Mouse (Mus musculus): ENCODE measurements around the gene Zdhhc1. TPM values are rescaled to one million over a fixed set of nuclear protein-coding genes. Genes with fewer than 3 reads are reported as not detected.

Gene Zdhhc1
- total RNA-seq, 4 experiments from 2014 or later = 13.0 to 15.3 (median 13.5) TPM

DNA sequence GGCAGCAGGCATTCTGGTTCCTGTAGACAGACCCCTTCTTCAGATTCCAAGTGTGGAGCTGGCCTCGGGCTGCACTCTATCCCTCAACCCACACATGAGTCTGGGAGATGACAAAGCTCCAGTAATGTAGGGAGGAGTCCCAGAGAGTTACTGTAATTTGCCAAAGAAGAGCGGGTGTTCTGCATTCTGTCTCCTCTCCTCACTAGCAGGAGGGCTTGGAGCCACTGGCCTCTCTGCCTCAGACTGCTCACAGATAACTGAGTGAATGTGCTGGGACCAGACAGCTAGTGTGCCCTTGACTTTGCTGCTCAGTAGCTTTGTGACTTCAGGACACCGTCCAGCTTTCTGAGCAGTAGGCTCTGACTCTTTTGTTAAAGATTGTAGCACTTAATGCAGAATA lies 18.9 kb downstream of the Zdhhc1 start:
- no peak for DNase-seq (ENCODE audit: low spot score)

DNA sequence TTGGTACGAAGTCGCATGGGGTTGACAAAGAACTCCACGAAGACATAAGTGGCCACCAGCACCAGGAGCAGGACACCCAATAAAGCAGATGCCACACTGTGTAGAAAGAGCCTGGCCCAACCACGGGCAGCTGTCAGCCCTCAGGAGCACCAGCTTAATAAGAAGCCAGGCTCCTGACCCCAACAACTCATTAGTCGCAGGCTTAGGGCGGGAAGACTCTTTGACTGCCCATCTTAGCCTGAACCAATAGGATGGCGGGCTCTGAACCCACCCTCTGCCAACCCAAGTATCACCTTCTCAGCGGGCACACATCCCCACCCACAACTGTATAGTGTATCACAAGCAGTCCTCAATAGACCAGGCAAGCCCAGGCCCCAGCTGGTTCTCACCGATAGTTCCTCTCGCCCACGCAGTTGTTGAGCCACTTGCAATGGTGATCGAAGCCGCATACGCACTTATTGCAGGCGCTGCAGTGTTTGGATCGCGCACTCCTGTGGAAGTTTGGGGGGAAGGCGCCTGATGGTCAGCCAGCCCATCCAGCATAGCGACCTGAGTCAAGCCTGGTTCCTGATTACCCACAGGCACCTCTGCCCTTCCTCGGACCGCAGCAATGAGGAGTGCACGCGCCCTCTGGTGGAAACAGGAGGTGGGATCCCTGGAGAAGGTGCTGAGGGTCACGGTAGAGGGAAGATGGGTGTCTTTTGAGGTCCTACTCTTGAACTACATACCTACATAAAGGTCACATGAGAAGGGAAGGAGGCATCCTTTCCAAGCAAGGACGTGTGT lies 19.9 kb downstream of the Zdhhc1 start:
- no peak for DNase-seq (ENCODE audit: low spot score)

DNA sequence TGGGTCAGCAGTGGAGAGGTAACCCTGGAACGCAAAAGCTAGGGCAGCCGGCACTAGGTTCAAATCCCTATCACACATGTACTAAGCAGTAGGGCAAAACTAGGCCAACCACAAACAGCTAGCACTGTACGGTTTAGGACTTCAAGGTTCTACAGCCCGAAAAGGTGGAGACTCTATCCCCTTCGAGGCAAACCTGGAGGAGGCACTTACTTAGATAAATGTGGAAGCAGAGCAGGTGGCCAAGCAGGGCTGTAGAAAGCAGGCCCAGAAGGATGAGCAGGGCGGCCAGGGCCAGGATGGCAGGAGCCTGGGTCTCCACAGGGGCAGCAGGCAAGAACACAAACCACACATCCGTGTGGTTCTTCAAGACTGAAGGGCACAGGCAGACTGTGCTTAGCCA lies 20.5 kb downstream of the Zdhhc1 start:
- DNase-seq (ENCODE audit: low spot score) = no peak

DNA sequence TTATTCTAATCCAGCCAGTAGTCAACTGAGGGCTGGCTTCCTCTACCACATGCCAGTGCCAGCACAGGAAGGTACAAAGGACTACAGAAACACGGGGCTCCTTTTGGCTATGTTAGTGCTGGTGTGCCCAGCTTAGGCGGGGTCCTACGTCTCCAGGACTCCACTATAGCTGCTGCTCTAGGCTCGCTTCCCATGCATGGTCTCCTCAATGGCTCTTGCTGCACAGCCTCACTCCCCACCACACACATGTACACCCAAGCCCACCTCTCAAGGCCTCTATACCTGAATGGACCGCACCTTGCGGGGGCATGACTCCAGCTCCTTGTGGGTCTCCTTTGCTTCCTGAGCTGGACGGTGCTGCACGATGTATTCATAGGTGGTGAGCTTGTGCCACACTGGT lies 21.0 kb downstream of the Zdhhc1 start:
- DNase-seq (ENCODE audit: low spot score) = no peak

DNA sequence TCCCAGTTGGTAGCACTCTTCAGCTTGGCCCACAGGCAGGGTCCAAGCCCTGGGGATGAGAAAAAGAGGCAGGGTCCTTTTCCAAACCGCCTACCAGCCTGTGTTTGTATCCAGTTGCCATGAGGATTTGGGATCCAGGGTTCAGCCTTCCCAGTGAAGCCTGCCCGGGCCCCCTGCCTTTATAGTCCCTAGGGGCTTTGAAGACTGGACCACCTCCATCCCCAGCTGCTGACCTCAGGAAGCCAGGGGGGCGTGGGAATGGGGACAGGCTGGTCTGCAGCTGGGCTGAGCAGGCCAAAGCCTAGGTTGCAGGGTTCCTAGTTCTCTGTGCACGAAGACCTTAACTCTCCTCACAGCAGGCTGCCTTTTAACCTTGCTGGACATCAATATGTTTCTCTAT lies 21.4 kb downstream of the Zdhhc1 start:
- peak; percentile 78 for DNase-seq (ENCODE audit: low spot score)

DNA sequence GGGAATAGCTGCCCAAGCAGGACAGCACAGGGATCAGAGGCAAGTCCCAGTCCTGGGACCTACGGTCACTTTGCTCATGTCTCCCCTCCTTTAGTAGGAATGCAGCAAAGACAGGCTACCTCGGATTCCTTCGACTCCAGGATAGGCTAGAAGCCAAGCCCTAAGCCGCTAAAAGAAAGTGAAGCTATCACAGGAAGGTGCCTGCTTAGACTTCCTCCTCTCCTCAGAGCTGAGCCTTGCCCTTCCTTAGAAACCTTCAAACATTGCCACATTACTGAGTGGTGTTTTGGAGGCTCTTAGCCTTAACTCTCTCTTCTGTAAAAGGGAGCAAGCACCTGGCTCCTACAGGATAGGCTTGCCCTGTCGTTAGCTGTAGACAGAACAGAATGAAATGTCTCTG lies 22.0 kb downstream of the Zdhhc1 start:
- no peak for DNase-seq (ENCODE audit: low spot score)

DNA sequence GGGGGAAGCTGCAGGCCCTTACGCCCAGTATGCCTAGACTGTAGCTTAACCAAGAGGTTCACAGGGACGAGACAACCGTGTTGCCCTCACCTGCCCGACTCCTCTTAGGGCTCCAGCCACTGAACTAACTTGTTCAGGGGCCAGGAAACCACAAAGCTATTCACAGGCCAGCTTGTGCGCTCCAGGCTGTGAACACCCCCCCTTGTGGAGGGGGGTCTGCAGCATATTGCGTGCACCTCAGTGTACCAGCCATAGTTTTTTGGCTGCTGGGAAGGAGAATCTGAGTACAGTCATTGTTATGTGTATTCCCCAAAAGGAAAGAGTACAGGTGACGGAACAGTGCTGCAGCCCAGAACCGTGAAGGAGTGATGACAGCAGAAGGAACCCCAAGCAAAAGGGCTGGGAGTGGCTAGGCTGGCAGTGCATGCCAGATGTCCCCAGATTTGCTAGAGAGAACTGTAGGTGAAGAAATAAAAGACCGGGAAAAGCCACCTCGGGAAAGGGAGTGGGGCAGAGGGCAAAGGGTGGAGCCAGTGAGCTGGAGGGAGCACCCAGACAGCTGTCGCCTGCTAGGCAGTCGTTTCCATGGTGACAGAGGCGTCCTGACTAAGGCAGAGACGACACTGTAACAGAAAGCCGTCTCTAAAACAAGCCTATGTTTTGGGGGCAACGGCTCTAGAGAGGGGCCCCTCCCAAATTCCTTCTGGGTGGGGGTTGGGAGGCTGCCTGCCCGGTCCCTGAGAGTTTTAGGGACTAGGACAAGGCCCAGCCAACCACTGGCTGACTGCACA lies 22.7 kb downstream of the Zdhhc1 start:
- DNase-seq (ENCODE audit: low spot score) = no peak

DNA sequence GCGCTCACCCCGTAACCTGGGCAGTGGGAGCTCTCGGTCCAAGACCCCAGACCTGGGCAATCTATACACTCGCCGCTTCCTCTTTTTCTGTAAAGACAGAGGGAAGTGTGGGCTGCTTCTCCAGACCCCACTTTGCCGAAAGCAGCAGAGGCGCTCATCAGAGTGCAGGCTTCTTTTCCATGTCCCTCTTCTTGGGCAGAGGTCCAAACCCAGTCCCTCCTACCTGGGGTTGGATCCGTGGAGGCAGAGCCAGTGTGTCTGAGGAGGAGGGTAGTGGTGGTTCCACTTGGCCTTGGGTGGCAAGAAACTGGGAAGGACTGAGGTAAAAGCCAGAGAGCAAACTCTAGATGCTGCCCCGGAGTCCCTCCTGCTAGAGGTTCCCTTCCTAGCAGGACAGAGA lies 23.7 kb downstream of the Zdhhc1 start:
- no peak for DNase-seq (ENCODE audit: low spot score)

DNA sequence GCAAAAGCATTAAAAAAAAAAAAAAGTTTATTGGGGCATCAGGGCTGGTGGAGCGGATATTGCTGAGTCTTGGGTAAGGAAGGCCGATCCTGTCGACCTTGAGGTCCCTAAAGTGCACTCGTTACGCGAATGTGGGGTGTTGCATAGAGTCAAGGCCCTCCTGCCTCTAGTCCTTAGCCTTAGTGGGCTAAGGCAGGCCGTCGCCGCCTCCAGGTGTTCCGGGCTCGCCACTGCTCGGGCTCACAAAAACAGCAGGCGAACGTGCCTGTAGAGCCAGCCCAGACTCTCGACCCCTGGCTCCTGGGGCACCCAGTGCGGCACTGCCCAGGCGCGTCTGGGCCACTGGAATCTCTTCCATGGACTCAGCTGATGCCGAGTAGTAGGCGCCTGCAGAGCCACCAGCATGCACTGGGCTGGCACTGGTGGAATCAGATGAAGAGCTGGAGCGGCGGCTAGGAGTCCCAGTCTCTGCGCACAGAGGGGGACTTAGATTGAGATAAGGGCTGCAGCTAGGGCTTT lies 24.2 kb downstream of the Zdhhc1 start:
- no peak for DNase-seq (ENCODE audit: low spot score)

DNA sequence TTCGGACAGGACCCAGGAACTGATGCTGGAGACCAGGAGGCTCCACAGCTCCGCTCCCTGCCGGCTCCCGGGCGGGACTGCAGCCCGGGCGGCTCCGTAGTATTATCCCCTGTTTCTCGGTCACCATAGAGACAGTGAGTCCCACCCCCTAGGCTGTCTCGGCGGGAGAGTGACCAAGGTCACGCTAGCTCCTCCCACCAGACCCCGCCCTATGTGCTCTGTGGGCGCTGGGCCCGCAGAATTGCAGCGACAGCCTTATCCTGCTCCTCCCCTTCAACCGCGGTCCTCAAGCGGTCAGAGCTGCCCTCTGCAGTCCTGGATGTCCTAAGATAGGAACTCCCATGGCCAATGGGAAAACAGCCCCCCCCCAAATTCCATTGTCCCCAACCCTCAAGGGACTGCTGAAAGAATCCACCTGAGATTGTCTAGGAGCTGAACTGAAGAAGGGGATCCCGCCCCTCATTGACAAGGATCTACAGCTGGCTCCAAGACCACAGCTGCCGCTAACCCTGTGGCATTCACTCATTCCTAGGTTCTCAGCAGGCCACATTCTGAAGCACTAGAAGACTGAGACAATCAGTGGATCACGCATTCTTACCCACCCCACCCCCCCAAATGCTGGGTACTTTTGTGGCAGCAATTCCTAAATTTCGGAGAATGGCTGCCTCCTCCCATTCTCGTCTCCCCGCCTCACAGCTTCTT lies 25.2 kb downstream of the Zdhhc1 start, which contains the start of gene Tppp3:
Gene Tppp3, minus strand, starts transcription at position 213 of the 702 bp plus-strand sequence.
- peak; percentile 97 for DNase-seq (ENCODE audit: low spot score)

DNA sequence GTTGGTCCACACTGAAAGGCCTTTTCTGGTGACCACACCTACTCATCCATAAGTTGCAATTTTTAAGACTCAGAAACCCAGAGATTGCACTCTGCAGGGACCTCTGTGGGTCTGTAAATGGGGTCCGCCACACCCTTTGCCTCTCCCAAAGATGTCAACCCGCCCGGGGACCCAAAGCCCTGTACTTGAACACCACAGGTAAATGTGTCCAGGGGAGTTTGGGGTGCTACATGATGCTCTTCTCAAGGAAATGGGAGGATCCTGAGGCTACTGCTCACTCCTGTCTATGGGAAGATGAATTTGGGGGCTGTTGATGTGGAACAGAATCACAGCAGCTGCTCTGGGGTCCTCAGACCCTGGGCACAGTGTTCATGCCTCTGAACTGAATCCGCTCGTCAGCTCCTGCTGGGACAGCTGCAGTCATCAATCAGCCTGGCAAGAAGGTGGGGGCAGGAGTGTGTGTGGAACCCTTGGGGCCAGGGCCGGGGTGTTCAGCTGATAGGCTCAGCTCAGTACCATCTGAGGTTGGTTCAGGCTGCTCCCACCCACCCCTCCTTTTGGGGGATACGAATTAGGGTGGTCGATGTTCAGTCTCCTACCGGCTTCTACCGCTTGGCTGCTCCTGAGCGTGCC lies 25.9 kb downstream of the Zdhhc1 start:
- DNase-seq (ENCODE audit: low spot score) = no peak

DNA sequence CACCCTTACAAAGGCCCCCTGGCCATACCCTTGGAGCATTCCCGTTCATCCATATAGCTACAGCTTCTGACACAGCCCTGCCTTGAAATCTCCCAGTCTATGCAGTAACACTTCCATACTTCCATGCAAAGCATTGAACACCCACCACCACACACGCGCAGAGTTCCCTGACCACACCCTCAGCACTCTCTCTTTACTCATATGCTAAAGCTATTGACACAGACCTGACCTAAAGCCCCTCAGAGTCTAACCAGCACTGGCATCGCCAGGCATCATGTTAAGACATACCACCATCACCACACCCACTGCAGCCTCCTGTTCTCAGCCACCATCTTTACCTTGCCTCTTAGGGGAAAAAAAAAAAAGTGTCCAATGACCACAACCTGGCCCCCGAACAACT lies 26.4 kb downstream of the Zdhhc1 start:
- DNase-seq (ENCODE audit: low spot score) = no peak

DNA sequence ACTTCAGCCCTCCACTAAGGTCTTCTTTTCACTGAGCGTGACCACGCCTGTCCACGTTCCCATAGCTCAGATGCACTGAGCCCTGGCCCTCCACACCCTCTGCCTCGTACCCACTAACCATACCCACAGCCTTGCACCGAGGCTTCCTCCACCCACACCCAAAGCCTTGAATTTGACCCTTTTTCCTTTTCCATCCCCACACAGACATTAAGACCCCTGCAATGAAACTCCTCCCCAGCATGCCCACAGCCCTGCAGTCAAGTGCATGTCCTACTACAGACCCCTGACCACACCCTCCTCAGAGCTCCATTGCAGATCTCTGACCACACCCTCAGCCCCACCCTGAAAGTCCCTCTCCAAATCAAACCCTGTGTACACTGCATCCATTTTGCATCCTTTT lies 26.9 kb downstream of the Zdhhc1 start:
- no peak for DNase-seq (ENCODE audit: low spot score)

DNA sequence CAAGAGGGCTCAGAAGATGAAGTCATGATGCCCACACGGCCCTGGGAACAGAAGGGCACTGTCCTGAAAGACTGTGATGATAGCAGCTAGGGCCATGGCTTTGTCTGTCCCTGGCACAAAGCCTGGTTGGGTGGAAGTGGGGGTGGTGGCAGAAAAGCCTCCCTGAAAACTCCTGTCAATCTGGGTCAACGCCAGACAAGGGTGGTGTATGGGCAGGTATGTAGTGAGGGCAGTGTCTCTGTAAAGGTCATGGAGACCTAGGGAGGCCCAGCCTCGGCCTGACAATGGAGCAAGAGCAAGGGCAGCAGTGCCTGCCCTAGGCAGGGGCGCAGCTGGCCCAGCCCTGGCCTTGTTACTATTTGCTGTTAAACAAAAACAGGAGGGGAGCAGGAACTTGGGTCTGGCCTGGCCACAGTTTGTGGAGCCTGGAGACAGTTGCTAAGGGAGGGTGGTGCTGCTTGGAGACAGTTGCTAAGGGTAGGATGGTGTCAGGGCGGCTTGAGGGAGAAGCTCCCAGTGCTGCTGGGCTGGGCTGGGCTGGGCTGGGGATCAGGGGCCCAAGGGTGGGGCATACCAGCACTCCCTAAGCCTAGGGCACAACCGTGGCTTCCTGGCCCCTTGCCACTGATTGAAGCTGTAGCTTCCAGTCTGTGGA lies 27.5 kb downstream of the Zdhhc1 start:
- DNase-seq (ENCODE audit: low spot score) = no peak

DNA sequence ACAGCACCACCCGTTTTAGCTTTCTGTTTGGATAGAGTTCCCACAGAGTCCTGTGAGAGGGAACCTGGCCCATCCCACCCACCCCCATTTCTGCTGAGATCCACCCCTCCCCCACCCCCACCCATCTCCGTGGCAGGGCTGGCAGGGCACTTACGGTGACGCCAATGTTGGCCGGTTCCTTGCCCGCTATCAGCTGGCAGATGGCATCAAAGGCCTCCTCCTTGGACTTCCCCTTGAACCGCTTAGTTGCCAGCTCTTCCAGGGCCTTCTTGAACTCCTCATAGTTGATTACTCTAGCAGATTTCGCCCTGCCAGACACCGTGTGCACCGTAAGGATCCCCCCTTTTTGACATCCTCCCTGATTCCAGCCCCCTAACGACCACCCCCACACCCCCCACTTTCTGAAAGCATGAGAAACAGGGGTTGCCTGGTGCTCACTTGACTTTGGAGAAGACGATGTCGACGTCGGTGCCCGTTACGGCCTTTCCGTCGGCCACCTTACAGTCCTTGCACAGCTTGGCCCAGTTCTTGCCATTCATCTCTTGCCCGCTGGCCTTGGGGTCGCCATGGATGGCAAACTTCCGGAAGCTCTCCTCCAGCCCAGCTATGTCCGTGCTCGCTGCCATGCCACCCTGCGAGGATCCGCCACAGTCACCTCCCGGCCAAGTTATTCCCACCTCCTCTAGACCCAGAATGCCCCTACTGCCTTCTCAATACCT lies 28.5 kb downstream of the Zdhhc1 start:
- no peak for DNase-seq (ENCODE audit: low spot score)

DNA sequence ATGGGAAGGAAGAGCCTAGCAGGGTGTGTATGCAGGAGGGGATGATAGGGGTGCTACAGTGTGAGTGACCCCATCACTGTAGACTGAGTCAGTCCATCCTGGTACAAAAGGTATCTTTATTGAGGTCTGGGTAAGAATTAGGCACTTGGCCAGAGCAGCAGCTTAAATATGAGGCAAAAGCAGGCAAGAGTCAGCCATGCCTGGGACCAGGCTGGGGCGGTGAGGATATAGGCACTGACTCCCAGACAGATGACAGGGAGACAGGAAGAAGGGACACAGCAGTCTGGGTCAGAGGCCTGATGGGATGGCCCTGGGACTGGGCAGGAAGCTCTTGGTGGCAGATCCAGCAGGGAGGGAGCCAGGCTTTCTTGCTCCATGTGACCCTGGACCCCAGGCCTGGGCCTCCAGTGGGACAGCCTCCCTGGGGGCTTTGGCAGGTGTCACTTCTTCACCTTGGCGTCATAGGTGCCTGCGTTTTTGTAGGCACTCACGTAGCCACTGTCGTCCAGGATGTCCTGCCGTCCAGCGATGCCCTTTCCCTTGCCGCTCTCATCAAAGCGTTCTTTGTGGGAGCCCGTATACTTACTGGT lies 29.2 kb downstream of the Zdhhc1 start:
- no peak for DNase-seq (ENCODE audit: low spot score)

DNA sequence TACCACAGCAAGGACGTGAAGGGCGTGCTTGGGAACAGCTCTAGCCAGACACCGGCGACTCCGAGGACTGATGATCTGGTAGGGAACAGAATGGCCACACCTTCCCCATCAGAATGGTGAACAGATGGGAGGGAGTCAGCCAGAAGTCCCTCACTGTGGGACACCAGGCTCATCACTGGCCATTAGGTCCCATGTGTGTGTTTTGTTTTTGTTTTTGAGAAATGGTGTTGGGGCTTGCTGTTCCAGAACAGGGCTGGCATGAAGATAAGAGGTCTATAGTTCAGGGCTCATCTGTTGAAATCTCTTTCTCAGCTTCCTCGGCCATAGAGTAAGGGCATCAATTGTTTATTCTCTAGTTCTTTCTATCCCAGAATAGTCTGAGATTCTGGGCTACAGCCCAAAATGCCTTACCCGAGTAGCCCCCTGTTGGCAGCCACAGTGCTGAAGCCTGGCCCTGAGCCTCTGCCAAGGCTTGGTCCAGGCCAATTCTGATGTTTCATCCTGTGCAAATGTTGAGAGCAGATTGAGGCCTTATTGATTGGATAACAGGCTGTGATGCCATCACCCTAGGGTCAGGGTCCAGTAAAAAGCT lies 29.9 kb downstream of the Zdhhc1 start:
- DNase-seq (ENCODE audit: low spot score) = no peak

DNA sequence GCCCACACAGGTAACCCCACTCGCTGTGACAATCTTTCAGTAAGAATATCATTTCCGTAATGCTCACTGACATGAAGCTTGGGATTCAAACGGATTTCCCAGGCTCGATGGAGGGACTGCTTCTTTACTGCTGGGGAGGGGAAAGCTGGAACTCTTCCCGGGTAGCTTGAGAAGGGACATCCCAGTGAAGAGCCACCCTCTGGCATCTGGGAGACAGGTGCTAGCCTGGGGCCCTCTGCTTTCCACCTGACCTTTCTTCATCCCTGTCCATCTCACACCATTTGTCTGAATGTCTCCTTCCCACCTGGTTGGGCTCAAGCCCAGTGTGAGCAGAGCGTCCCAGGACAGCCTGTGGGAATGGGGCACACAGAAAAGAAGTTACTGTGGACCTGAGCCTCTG lies 30.5 kb downstream of the Zdhhc1 start:
- DNase-seq (ENCODE audit: low spot score) = no peak

DNA sequence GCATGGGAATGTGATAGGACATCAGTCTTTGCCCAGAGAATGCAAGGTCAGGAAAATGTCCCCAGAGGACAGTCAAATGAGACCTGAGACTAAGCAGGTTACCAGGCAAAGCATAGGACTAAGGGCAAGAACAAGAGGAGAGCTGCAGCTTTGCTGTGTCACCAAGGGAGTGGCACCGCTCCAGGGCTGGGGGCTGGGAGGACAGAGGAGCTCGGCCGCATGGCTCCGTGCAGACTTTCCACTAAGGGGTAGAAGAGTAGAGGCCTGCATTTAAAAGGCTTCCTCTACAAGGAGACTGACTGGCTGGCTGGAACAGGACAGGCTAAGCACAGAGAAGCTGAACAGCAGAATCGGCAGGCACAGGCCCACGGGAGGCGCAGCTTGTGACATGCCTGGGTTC lies 32.1 kb downstream of the Zdhhc1 start:
- no peak for DNase-seq (ENCODE audit: low spot score)
